Mouse (Mus musculus) hindbrain, embryonic 11.5 days (tissue): Measurements from ENCODE around the gene Tex19.1. TPM values are rescaled to one million over a fixed set of nuclear protein-coding genes. Genes with fewer than 3 reads are reported as not detected.

Experiments used
- ATAC-seq: fragments of 200-750 bp; cut with Nextera tagmentation; 2 replicates; pipeline ENCODE4 v1.8.0; 2017; ENCODE audit warnings: mild to moderate bottlenecking, moderate TSS enrichment, moderate library complexity; ENCODE audit not compliant: low FRiP score
- DNase-seq: peaks from one replicate; pipeline ENCODE4 v3.0.0-alpha.2; 2015; ENCODE audit warnings: low spot score
- H3K27ac ChIP-seq: fragments of 300-500 bp; sonication (generic); 2 replicates; pipeline ENCODE4 v1.5.1; 2014; ENCODE audit warnings: mild to moderate bottlenecking, low read depth, low read length
- H3K27me3 ChIP-seq: fragments of 300-500 bp; sonication (generic); 2 replicates; pipeline ENCODE4 v1.6.1; 2014; ENCODE audit warnings: mild to moderate bottlenecking, low read length, moderate library complexity, mixed read lengths; ENCODE audit not compliant: control insufficient read depth, insufficient read depth
- H3K36me3 ChIP-seq: fragments of 300-500 bp; sonication (generic); 2 replicates; pipeline ENCODE4 v1.6.1; 2014; ENCODE audit warnings: mild to moderate bottlenecking, low read length, moderate library complexity, mixed read lengths; ENCODE audit not compliant: control insufficient read depth, insufficient read depth
- H3K4me1 ChIP-seq: fragments of 300-500 bp; sonication (generic); replicated peaks from 2 replicates; pipeline ENCODE4 v1.6.1; 2014; ENCODE audit warnings: low read length, mixed read lengths; ENCODE audit not compliant: control insufficient read depth, insufficient read depth
- H3K4me2 ChIP-seq: fragments of 300-500 bp; sonication (generic); replicated peaks from 2 replicates; pipeline ENCODE4 v1.6.1; 2014; ENCODE audit warnings: mild to moderate bottlenecking, low read depth, low read length
- H3K4me3 ChIP-seq: fragments of 300-500 bp; sonication (generic); 2 replicates; pipeline ENCODE4 v1.5.1; 2014; ENCODE audit warnings: low read depth, low read length
- H3K9ac ChIP-seq: fragments of 300-500 bp; sonication (generic); 2 replicates; pipeline ENCODE4 v1.6.1; 2014; ENCODE audit warnings: low read depth, low read length
- H3K9me3 ChIP-seq: fragments of 300-500 bp; sonication (generic); 2 replicates; pipeline ENCODE4 v1.6.1; 2016; ENCODE audit warnings: low read length; ENCODE audit not compliant: control insufficient read depth
- WGBS: fragments of 180-500 bp; shearing (Covaris S2); extraction: QIAGEN DNeasy Blood & Tissue Kit; methylation state at CpG from one replicate; pipeline ENCODE4 v1.1.7; 2014; 5-methylcytosine and 5-hydroxymethylcytosine counted together
- polyA plus RNA-seq: library from polyadenylated mRNA; unstranded; fragments of >200 nt; fragmentation: Nextera tagmentation; extraction: Ambion mirVana; gene quantifications from 2 replicates; pipeline ENCODE4 v1.2.1, GENCODE M21; 2014

Gene Tex19.1
- polyA plus RNA-seq, 1 experiment from 2014 or later, result not detected

GRCm38 (mm10) chr11:121127441-121127840 lies 18.5 kb upstream of the Tex19.1 start:
- Histone ChIP-seq H3K4me2 (no peak overlapping the region), H3K9ac (no peak overlapping the region), H3K9me3 (no peaks in the 10 kb centered on the region), H3K27me3 (no peaks in the 10 kb centered on the region), H3K4me1 (no peaks in the 10 kb centered on the region), H3K36me3 (no peaks in the 10 kb centered on the region), H3K27ac (no peak overlapping the region), H3K4me3 (no peak overlapping the region)
- DNase-seq (no peak), ATAC-seq (no peak)
- 92% methylated on average over 3 of the region's 3 CpGs for WGBS

DNA sequence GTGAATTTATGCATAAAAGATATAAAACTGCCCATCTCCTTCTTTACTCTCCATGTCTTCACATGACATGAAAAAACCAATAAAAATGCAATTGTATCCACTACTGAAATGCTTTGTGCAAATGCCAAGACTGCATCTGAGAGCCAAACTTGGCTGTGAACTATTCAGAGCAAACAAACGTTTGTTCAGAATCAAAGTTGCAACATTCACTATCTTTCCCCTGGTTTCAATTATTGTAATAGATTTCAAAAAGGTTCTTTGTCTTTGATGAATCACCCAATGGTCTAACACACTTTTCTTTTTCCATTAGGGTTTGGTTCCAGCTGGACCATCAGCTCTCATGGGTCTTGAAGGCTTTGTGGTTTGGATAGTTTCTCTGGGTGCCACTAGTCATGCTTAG lies 16.3 kb upstream of the Tex19.1 start:
- no peak for DNase-seq
- no peak overlapping the region for H3K27ac ChIP-seq
- H3K36me3 ChIP-seq, result no peaks in the 10 kb centered on the region
- H3K9ac ChIP-seq, result no peak overlapping the region
- H3K4me1 ChIP-seq, result no peaks in the 10 kb centered on the region
- H3K9me3 ChIP-seq, result no peaks in the 10 kb centered on the region
- no peak overlapping the region for H3K4me2 ChIP-seq
- WGBS, result 90% methylated on average over 1 of the region's 1 CpGs
- no peak overlapping the region for H3K4me3 ChIP-seq
- H3K27me3 ChIP-seq, result no peaks in the 10 kb centered on the region
- ATAC-seq, result no peak

DNA sequence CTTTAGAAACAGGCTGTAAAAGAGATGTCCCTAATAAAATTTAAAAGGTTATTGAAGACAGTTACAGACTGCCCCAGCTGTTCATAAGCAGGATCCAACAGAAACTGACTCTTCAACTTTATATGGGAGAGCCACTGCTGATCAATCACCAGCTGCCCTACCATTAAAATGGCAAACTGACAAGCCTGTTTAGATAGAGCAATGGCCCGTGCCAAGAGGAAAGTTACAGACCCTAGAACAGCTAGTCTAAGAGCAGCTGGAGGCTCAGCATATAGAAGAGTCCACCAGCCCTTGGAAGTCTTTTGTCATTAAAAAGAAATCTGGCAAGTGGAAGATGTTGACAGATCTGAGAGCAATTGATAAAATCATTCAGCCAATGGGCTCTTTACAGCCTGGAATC lies 11.3 kb upstream of the Tex19.1 start:
- H3K4me1 ChIP-seq, result no peaks in the 10 kb centered on the region
- no peak overlapping the region for H3K27ac ChIP-seq
- H3K4me2 ChIP-seq, result no peak overlapping the region
- ATAC-seq (no peak), DNase-seq (no peak)
- H3K36me3 ChIP-seq, result no peaks in the 10 kb centered on the region
- no peak overlapping the region for H3K9ac ChIP-seq
- no peaks in the 10 kb centered on the region for H3K27me3 ChIP-seq
- 66% methylated on average over 1 of the region's 1 CpGs for WGBS
- H3K4me3 ChIP-seq, result no peak overlapping the region
- no peaks in the 10 kb centered on the region for H3K9me3 ChIP-seq

DNA sequence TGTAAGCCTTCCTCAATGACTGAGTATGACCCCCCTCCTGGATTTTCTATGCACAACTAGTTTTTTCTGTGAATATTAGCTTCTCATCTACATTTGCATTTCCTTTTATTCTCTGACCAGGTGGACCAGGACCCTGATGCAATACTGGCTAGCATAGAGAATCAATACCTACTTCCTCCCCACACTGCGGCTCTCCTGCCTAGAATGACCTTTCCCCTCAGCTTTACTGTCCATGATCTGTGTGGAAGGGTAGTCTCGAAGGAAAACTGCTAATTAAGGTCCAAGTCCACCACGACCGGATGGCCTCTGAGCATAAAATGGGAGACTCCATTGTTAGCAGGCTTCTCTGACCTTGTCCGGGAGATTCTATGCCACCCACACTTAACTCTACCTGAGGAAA lies 8.3 kb upstream of the Tex19.1 start:
- Histone ChIP-seq H3K27me3 (no peaks in the 10 kb centered on the region), H3K4me2 (no peak overlapping the region), H3K27ac (no peak overlapping the region), H3K9me3 (no peaks in the 10 kb centered on the region), H3K4me3 (no peak overlapping the region), H3K36me3 (no peaks in the 10 kb centered on the region), H3K4me1 (no peaks in the 10 kb centered on the region), H3K9ac (no peak overlapping the region)
- ATAC-seq (no peak), DNase-seq (no peak)
- 84% methylated on average over 5 of the region's 5 CpGs for WGBS

- Histone ChIP-seq H3K27ac (no peak overlapping the region), H3K4me3 (no peak overlapping the region), H3K27me3 (no peaks in the 10 kb centered on the region), H3K9ac (no peak overlapping the region), H3K9me3 (no peaks in the 10 kb centered on the region), H3K36me3 (no peaks in the 10 kb centered on the region), H3K4me2 (no peak overlapping the region), H3K4me1 (no peaks in the 10 kb centered on the region)
- no peak for DNase-seq
- no peak for ATAC-seq
- 39% methylated on average over 6 of the region's 6 CpGs for WGBS
Measured at GRCm38 (mm10) chr11:121138732-121139131, 7.2 kb upstream of the Tex19.1 start.

DNA sequence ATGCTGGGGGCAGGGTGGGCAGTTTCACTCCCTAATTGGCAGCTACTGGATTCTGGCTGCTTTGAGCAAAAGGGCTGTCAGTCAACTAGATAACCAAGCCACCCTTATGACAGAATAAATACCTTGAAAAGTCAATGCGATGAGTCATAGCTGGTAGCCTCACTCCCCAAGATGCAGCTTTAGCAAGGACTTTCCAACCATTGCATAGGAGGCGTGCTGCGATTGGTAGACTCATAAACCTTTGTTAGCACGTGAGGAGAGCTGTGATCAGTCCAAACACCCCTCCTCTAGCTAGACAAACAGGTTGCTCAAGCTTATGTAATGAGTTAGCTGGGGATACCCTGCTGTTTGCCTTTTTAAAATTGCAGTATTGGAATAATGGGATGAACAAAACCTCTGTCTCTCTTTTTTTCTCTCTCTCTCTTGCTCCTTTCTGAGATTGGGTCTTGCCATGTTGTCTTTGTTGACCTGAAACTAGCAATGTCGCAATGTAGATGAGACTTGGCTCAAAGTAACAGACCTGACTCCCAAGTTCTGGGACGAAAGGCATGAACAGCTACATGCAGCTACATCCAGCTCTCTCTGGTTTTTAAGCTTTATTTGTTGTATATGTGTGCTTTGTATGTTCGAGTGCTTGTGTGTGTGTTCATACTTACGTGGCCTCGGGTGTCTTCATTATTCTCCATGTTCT lies 2.5 kb upstream of the Tex19.1 start:
- no peak for ATAC-seq
- H3K36me3 ChIP-seq, result no peaks in the 10 kb centered on the region
- WGBS, result 79% methylated on average over 9 of the region's 9 CpGs

DNA sequence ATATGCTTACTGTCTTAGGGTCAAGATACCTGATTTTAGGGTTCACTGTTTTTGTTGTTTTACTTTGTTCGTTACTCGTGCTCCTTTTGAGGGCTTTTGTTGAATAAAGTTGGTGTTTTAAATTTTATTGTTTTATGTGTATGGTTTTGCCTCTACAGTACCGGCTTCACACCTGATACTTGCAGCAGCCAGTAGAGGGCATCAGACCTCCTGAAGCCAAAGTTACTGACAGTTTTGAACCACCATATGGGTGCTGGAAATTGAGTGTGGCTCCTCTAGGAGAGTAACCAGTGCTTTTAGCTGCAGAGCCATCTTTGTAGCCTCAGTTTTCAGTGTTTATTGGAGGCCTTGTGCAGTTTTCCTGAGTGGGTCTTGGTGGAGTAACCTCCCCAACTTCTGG lies 2.2 kb downstream of the Tex19.1 start:
- ATAC-seq (no peak), DNase-seq (no peak)
- no peaks in the 10 kb centered on the region for H3K27me3 ChIP-seq
- H3K9me3 ChIP-seq, result no peaks in the 10 kb centered on the region
- WGBS, result 84% methylated on average over 3 of the region's 3 CpGs
- no peak overlapping the region for H3K9ac ChIP-seq
- no peaks in the 10 kb centered on the region for H3K36me3 ChIP-seq
- H3K4me2 ChIP-seq, result no peak overlapping the region
- H3K4me1 ChIP-seq, result no peaks in the 10 kb centered on the region
- H3K4me3 ChIP-seq, result no peak overlapping the region
- no peak overlapping the region for H3K27ac ChIP-seq

More for the DNA sequence above, 2.5 kb upstream of the Tex19.1 start:
- H3K4me1 ChIP-seq, result no peaks in the 10 kb centered on the region
- no peak overlapping the region for H3K4me3 ChIP-seq
- H3K9ac ChIP-seq, result no peak overlapping the region
- no peaks in the 10 kb centered on the region for H3K9me3 ChIP-seq
- H3K27me3 ChIP-seq, result no peaks in the 10 kb centered on the region
- H3K27ac ChIP-seq, result no peak overlapping the region
- DNase-seq, result no peak
- no peak overlapping the region for H3K4me2 ChIP-seq

- WGBS, result 21% methylated on average over 4 of the region's 4 CpGs
- no peaks in the 10 kb centered on the region; the same call in 1 of the 2 replicates for H3K4me1 ChIP-seq
- H3K4me2 ChIP-seq, result no peak overlapping the region
- peaks cover 30% of the 10 kb centered on the region for H3K27me3 ChIP-seq
- DNase-seq (peak; percentile 56), ATAC-seq (peak; percentile 71)
- no peaks in the 10 kb centered on the region for H3K36me3 ChIP-seq
- H3K9me3 ChIP-seq, result no peaks in the 10 kb centered on the region
- H3K9ac ChIP-seq, result no peak overlapping the region
- H3K27ac ChIP-seq, result peak overlapping the region; percentile 56
- H3K4me3 ChIP-seq, result no peak overlapping the region
Measured at GRCm38 (mm10) chr11:121154203-121154602, 8.3 kb downstream of the Tex19.1 start.

- peaks cover 30% of the 10 kb centered on the region for H3K27me3 ChIP-seq
- no peaks in the 10 kb centered on the region; the same call in 1 of the 2 replicates for H3K4me1 ChIP-seq
- H3K36me3 ChIP-seq, result no peaks in the 10 kb centered on the region
- H3K9ac ChIP-seq, result peak overlapping the region; percentile 12; the same call in 1 of the 2 replicates
- DNase-seq (peak; percentile 41), ATAC-seq (no peak)
- H3K4me2 ChIP-seq, result peak overlapping the region; percentile 53
- WGBS, result under 1% methylated on average over 45 of the region's 45 CpGs
- H3K4me3 ChIP-seq, result peak overlapping the region; percentile 29
- no peaks in the 10 kb centered on the region for H3K9me3 ChIP-seq
- no peak overlapping the region for H3K27ac ChIP-seq
Measured at GRCm38 (mm10) chr11:121156411-121156891, 10.5 kb downstream of the Tex19.1 start.
